Mouse (Mus musculus) CD4-positive, CD25-positive, alpha-beta regulatory T cell (primary cell): ENCODE results near the gene Ms4a2. TPM values are rescaled to one million over a fixed set of nuclear protein-coding genes. Genes with fewer than 3 reads are reported as not detected.

Experiments used
- polyA plus RNA-seq: library from polyadenylated mRNA; unstranded; fragments of 100-300 nt; shearing (Covaris generic); gene quantifications from one replicate; pipeline ENCODE4 v1.2.1, GENCODE M21; 2017

Ms4a2 gene
- polyA plus RNA-seq = 0.31 TPM

GRCm38 (mm10) chr19:11623551-11623950 lies at the start of gene Ms4a2:
Gene Ms4a2, minus strand, starts transcription at chr19:11623719.

DNA sequence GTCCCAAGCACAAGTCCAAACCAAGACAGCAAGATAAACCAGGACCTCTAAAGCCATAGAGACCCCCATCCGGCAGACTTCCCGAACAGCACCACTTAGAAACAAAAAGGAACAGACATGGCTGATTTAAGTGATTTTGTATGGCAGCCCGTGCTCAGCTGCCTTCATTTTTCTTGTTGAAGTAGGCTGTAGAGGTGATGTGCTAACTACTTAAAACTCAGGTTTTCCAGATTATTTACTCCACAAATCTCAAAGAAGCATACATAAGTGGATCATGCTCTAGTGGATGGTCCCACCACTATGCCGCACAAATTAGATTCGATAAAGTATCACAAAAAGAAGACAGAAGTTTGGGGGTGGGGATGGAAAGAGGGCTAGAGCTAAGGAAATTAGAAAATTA lies 36.9 kb upstream of the Ms4a2 start, which contains the start of gene Oosp2:
Gene Oosp2, minus strand, starts transcription at position 101 of the 400 bp plus-strand sequence.

DNA sequence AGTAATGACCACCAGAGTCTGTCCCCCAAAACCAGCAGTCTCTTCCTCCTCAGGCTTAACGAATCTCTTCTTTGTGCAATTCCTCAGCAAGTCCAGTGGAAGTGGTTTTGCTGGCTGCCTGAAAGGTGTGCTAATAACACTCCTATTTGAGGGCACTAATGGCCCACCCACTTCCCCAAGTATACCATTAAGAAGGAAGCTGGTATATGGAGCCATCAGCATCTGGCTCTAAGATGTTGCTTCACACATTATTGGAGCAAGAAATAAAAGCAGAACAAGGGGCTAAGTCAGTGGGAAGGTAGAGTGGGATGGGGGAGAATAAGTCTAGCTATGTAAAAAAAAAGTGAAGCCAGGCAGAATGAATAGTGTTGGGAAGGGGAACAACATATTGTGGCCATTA lies 17.2 kb upstream of the Ms4a2 start, which contains the start of gene Ms4a3:
Gene Ms4a3, minus strand, starts transcription at position 120 of the 400 bp plus-strand sequence.

DNA sequence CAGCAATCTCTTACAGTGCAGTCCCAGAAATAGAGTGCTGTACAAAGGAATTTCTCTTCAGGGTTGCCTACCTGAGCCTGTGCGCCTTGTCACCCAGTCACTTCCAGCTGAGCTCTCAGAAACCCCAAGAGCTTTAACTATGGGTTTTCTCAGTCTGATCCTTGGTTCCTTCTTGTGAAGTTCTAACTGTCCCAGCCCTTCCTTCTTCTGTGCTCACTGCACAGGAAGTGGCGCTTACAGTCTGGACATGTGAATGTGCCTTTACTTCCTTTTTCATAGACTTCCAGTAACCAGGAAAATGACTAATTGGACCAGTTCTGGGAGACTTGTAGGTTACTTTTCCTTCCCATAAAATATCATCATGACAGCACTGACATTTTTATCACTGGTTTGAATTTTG lies 18.9 kb downstream of the Ms4a2 start, which contains the start of gene Ms4a6d:
Gene Ms4a6d, minus strand, starts transcription at position 247 of the 400 bp plus-strand sequence.

Other genes starting within 250 kb of the Ms4a2 start
- gene Ms4a4a, start 248.2 kb downstream of the Ms4a2 start, polyA plus RNA-seq = 1.1 TPM
- 88.3 TPM for gene Ms4a4c, start 218.9 kb downstream of the Ms4a2 start, polyA plus RNA-seq
- gene Ms4a4b, start 180.2 kb downstream of the Ms4a2 start, polyA plus RNA-seq = 3,157 TPM
- 11.8 TPM for gene Ms4a6c, start 154.4 kb downstream of the Ms4a2 start, polyA plus RNA-seq
- gene Gm8369, start 137.8 kb downstream of the Ms4a2 start, polyA plus RNA-seq = 403 TPM
- gene Ms4a6b, start 107.2 kb downstream of the Ms4a2 start, polyA plus RNA-seq = 932 TPM
- 1.6 TPM for gene Ms4a4d, start 86.9 kb downstream of the Ms4a2 start, polyA plus RNA-seq
- gene Ms4a6d, start 18.9 kb downstream of the Ms4a2 start, polyA plus RNA-seq = 7.8 TPM
- not detected for gene Ms4a3, start 17.1 kb upstream of the Ms4a2 start, polyA plus RNA-seq
- gene Oosp2, start 36.8 kb upstream of the Ms4a2 start, polyA plus RNA-seq = not detected
- gene Oosp1, start 67.4 kb upstream of the Ms4a2 start, polyA plus RNA-seq = not detected
- gene Oosp3, start 73.3 kb upstream of the Ms4a2 start, polyA plus RNA-seq = not detected
- gene Gif, start 123.8 kb upstream of the Ms4a2 start, polyA plus RNA-seq = not detected
- gene Mrpl16, start 146.7 kb upstream of the Ms4a2 start, polyA plus RNA-seq = 42.4 TPM
- 1.9 TPM for gene Stx3, start 195.7 kb upstream of the Ms4a2 start, polyA plus RNA-seq
- gene Olfr1417, start 215.5 kb upstream of the Ms4a2 start, polyA plus RNA-seq = not detected
- gene Olfr1418, start 237.3 kb upstream of the Ms4a2 start, polyA plus RNA-seq = 0.11 TPM